Mouse (Mus musculus) thymus, postnatal 10 days (tissue): Measurements from ENCODE around the gene Il4ra.
A peak's percentile ranks its signal among the peaks of the same experiment; 100 is the strongest.

ENCODE experiments used
- DNase-seq, 2 experiments: peaks; one replicate each; pipeline ENCODE4 v3.0.0; 2021; ENCODE audit warnings: low spot score in 2 of 2

The Il4ra gene

GRCm38 (mm10) chr7:125551766-125552709 is at the start of gene Il4ra:
Gene Il4ra, plus strand, starts transcription at chr7:125552120.
- DNase-seq: peak; percentile 87 to 91

- no peak for DNase-seq
Observed at GRCm38 (mm10) chr7:125503374-125504092, 48.4 kb upstream of the Il4ra start.

- DNase-seq: no peak
Observed at GRCm38 (mm10) chr7:125504618-125505017, 47.3 kb upstream of the Il4ra start.

GRCm38 (mm10) chr7:125505568-125505967 is 46.4 kb upstream of the Il4ra start:
- DNase-seq: no peak

GRCm38 (mm10) chr7:125507279-125507678 is 44.6 kb upstream of the Il4ra start:
- DNase-seq: no peak

DNA sequence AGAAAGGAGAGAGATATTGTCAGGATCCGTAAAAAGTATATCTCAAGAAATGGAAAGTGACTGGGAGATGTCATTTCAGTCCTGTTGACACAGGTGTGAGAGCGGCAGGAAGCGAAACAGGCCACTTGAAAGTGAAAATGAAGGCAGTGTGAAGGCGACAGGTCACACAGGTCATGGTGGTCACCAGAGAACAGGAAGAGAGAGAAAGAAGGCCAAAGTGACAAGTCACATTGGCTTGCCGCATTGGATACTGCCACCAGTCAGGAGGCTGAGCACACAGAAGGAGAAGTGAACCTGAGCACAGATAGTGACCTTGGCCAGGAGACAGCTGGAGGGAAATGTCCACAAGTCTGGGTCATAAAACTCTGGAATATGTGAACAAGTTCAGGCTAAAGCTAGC is 40.5 kb upstream of the Il4ra start:
- no peak for DNase-seq

DNA sequence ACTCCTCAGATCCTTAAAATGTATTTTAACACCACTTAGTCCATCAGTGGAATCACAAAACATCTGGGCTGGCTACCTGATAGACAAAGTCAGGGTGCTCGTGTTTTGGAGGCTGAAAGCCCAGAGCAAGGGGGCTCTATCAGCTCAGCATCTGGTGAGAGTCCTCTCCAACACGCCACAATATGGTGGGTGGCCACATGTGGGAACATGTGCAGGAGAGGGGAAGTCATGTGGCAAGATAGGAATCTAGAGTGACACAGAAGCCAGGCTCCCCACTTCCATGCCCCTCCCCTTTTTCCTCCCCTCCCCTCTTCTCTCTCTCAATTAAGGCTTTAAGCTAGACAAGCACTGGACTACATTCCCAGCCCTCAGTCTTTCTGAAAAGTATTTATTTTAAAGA is 40.1 kb upstream of the Il4ra start:
- DNase-seq: no peak

- DNase-seq: no peak
Observed at GRCm38 (mm10) chr7:125515081-125515853, 36.7 kb upstream of the Il4ra start.

DNA sequence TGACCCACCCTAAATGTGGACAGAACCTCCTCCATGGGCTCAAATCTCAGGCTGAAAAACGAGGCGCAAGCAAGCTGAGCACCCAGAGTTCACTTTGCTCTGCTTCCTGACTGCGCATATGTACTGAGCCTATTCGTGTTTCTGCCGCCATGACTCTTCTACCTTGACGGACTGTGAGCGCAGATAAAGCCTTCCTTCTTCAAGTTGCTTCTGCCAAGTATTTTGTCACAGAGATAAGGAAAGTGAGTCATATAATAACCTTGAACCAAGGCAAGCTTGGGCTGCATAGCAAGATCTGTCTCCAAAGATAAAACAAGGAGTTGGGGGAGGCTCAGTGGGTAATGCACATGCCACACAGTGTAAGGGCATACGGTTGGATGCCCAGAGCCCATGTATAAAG is 35.2 kb upstream of the Il4ra start:
- no peak for DNase-seq

- DNase-seq: no peak
Observed at GRCm38 (mm10) chr7:125517470-125517869, 34.5 kb upstream of the Il4ra start.

DNA sequence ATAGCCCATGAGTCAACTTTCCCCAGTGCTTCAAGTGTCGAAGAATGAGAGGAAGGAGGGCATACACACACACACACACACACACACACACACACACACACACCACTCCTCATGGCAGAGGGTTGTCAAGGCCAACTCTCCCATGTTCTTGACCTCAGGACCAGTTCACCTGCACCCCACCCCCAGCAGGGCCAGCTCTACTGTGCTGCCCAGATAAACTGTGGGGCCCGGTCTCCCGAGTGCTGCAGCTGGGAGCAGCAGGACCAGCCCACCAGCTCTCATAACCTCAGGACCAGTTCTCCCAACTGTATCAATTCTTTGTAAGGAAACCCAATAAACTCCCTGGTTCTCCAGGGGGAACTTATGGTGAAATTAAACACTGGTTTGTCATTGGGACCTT is 32.2 kb upstream of the Il4ra start:
- DNase-seq: no peak

GRCm38 (mm10) chr7:125523051-125523450 is 28.9 kb upstream of the Il4ra start:
- no peak for DNase-seq

DNA sequence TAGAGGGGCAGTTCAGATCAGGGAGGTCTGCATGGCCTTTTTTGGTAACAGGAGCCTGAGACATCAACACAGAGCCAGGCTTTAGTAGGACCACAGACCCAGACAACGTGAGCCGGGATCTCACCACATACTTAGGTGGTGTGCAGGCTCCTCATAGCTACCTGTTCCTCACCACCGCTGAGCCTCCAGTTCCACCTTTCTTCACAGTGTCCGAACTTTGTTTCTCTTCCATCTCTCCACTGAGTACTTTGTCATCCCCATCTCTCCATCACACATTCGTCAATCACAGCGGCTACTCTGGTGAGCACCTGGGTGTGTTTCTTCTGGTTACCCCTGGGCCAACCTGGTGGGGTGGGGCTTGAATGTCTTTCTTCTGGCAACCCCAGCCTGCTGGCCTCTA is 24.7 kb upstream of the Il4ra start:
- no peak for DNase-seq

GRCm38 (mm10) chr7:125527901-125528580 is 23.9 kb upstream of the Il4ra start:
- no peak for DNase-seq

DNA sequence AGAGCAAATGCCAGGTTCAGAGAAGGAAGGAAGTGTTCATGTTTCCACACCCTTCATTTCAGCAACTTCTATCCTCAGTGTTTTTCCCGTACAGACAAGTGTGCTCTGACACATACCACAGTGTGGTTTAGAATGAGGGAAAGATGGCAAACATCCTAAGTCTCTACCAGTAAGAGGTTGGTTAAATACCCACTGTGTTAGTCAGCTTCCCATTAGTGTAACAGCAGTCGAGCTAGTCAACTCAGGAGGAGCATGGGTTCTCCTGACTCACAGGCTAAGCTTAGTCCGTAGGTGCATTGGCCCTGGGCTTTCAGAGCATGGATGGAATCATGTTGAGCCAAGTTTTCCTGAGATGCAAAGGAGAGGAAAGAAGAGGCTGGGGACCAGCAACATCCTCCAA is 12.6 kb upstream of the Il4ra start:
- DNase-seq: no peak

GRCm38 (mm10) chr7:125541026-125541425 is 10.9 kb upstream of the Il4ra start:
- no peak for DNase-seq

GRCm38 (mm10) chr7:125541821-125542220 is 10.1 kb upstream of the Il4ra start:
- no peak for DNase-seq

- no peak for DNase-seq
Observed at GRCm38 (mm10) chr7:125542335-125543050, 9.4 kb upstream of the Il4ra start.

- DNase-seq: no peak
Observed at GRCm38 (mm10) chr7:125543497-125543896, 8.4 kb upstream of the Il4ra start.

DNA sequence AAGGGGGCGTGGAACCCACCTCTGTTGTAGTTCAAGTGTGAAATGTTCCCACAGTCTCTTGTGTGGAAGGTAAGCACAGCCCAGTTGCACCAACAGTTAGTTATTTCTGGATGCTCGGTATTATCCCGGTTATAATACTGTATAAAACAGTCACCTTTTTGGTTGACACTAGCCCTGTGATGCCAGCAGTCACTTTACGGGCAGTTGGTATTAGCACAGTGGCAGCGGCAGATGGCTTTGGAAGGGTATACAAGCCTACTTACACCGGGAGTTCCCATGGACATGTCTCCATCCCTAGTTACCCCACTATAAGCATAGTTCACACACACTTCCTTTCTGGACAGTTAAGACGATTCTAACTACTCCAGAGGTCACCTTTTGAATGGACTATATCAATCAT is 6.6 kb upstream of the Il4ra start:
- DNase-seq: no peak

DNA sequence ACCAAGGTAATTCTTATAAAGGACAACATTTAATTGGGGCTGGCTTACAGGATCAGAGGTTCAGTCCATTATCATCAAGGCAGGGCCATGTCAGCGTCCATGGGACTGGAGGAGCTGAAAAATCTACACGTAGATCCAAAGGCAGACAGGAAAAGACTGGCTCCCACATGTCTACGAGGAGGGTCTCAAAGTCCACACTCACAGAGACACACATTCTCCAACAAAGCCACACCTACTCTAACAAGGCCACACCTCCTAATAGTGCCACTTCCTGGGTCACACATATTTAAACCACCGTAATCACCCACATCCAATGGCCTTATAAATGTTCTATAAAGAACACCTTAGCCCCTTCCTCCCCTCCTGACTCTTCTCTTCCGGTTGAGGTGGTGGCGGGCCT is 5.2 kb upstream of the Il4ra start:
- DNase-seq: no peak
